Mouse (Mus musculus) right cerebral cortex, postnatal 14 days (tissue): Measurements from ENCODE around the gene Golga7b.

Source experiments
- DNase-seq: peaks from one replicate; pipeline ENCODE4 v3.0.0; 2022

Gene Golga7b

DNA sequence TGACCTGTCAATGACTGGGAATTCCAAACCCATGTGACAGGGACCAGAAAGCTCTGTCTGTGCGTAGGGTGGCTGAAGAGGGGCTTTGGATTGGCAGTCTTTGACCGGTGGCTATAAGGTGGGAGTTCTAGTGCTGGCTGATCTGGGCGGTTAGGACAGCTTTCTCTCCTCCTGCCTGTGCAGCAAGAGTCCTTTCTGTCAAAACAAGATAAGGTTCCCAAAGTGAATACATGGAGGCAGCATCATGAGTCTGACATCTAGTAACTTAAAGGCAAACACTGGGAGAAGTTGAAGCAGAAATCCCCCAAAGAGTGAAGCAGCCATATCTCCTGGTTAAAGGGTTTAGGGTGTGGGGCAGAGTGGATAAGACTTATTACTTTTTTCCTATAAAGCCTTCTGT lies at the start of gene Golga7b:
Gene Golga7b (plus strand): TSS at position 56 of the 400 bp plus-strand sequence.
- DNase-seq, result no peak

DNA sequence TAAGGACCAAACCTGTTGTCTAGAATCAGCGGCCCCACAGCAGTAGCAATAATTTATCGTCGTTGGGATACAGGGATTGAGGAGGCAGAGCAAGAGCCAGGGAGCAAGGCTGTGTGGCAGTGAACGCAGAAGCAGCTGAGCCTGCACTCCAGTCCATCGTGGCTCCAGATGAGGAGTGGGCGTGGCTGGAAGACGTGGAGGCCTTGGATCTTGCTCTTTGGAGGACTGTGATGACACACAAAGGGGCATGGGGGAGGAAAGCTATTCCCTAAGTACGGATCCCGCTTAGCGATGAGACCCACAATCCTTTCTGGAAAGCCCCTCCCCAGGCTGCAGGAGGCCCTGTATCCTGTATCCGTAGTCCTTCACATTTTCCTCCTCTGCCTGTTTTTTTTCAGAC lies 49.3 kb upstream of the Golga7b start:
- DNase-seq, result no peak

- no peak for DNase-seq
Measured at GRCm38 (mm10) chr19:42201696-42202381, 45.5 kb upstream of the Golga7b start, which contains the start of gene Sfrp5. TSS of gene Sfrp5 (minus strand) at chr19:42202252.

DNA sequence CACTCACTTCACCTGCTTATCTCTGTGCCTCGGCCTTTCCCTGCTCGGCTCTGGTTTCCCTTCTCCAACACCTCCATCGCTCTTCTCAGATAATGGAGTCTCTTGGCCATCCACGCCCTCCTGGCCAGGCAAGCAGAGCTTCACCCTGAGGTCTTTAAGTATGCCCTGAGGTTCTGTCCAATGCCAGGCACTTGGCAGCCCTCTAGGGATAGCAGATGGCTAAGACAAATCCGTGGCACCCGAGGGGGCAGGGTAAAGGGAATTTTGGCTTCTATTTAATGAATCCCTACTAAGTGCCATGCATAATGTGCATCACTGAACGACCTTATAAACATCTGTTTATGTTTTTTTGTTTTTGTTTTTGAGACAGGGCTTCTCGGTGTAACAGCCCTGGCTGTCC lies 44.9 kb upstream of the Golga7b start:
- no peak for DNase-seq

DNA sequence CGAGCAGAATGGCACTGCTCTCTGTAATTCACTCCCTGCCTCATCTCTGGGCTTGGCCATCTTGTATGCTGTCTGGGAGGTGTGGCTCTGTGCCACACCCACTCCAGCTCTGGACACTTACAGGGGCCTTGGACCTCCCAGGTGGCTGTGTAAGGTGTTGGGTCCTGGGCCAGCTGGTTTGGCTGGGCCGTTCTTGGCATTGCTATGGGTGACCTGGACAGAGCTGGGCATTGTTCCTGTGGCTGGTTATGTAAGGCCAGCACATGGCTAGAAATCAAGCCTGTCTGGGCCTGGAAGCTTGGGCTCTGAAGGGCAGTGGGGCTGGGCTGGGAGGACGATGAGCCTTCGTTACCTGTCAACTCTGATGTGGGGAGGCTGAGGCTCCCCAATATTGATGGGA lies 43.1 kb upstream of the Golga7b start:
- no peak for DNase-seq

DNA sequence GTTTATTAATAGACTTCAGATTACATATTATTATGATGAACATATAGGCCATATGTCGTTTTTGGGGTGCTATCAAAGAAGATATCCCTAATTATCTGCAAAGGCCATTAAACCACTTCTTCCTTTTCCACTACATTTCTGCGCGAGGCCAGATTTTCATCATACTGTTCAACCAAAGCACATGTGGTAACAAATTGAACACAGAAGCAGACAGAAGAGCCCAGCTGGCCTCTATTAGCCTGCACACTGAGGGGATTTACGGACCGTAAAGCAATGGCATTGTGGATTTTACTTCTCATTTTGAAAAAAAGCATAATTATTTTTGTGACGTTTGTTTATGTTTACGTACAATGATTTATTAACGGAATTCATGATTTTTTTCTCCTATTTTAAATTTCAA lies 42.2 kb upstream of the Golga7b start:
- no peak for DNase-seq

DNA sequence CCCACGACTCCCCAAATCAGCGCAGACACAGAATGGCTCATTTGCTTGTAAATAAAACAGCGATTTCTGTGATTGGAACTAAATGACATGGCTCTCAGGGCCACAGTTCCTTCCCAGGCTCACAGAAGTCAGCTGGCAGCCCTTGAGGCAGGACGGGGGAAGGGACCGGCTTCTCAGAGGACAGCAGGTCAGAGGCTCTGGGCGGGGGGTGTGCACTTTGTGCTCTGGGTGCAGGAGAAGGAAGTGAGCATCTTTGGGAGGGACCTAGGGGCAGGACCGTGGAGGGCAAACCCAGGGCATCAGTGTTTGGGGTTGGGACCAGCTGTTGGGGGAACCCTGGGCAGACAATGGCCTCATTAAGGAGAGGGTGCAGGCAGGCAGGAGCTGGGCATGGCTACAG lies 37.9 kb upstream of the Golga7b start:
- no peak for DNase-seq

GRCm38 (mm10) chr19:42209976-42210375 lies 37.4 kb upstream of the Golga7b start:
- DNase-seq, result no peak

- no peak for DNase-seq
Measured at GRCm38 (mm10) chr19:42211936-42212335, 35.4 kb upstream of the Golga7b start.

DNA sequence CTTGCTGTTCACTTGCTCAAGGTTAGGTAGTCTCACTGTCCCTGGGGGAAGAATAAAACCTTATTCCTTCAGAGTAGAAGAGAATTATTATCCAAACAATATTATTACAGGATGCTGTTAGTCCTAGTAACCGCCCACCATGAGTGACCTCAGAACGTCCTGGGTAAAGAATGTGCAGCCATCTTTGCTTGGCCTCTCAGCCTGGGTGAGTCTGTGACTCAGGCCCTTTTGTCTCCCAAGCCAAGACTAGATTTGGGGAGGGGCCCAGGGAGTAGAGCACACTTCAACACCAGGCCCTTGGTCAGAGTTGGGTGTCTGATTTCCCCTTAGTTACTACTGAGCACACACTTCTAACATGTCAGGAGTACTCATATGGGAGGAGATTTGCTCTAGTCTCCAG lies 32.8 kb upstream of the Golga7b start:
- no peak for DNase-seq

GRCm38 (mm10) chr19:42216699-42217373 lies 30.5 kb upstream of the Golga7b start:
- DNase-seq, result no peak

DNA sequence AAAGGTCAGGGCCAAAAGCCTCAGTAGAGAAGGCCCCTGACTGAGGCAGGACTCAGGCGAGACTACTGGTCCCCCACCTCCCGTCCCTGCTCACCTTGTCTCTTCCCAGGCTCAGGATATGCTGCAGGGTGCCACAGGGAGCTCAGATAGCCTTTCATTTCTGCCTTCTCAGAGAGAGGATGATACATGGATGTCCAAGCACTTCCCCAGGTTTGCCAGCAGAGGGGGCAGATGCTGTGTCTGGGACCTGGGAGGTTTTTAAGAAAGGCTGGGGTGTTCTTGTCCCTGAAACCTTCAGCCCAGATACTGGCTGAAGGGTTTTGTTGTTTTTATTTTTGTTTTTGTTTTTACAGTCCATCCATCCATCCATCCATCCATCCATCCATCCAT lies 30.0 kb upstream of the Golga7b start:
- DNase-seq, result peak; percentile 23

DNA sequence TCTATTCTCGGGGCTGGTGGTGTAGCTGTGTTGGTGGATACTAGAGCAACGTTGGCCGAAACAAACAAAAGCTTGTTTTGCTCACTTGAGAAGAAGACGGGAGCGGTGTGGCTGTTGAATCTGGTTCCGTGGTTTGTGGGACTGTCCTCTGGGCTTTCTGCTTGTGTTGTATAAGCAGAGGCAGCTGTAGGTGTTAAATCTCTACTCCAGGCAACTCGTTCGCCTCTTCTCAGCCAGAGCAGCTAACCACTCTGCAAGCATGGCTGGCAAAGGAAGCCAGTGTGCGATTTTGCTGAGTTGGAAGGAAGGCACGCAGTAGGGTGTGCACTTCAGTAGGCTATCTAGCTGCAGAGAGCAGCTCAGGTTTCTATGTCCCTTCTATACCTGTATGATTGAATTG lies 20.9 kb upstream of the Golga7b start:
- no peak for DNase-seq

GRCm38 (mm10) chr19:42229499-42230287 lies 17.7 kb upstream of the Golga7b start:
- DNase-seq, result no peak

DNA sequence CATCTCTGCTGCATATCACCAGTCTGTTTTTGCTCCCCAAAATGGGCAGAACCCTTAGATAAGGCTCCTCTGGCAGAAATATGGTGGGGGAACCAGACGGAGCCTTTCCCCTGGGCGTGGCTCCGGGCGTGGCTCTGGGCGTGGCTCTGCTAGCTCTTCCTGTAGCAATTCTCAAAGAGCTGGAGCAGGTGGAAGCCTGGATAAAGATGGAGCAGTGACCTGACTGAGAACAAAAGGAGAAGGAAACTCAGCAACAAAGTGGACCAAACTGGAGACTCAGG lies 17.1 kb upstream of the Golga7b start:
- no peak for DNase-seq

- DNase-seq, result peak; percentile 35
Measured at GRCm38 (mm10) chr19:42230986-42231385, 16.4 kb upstream of the Golga7b start.

DNA sequence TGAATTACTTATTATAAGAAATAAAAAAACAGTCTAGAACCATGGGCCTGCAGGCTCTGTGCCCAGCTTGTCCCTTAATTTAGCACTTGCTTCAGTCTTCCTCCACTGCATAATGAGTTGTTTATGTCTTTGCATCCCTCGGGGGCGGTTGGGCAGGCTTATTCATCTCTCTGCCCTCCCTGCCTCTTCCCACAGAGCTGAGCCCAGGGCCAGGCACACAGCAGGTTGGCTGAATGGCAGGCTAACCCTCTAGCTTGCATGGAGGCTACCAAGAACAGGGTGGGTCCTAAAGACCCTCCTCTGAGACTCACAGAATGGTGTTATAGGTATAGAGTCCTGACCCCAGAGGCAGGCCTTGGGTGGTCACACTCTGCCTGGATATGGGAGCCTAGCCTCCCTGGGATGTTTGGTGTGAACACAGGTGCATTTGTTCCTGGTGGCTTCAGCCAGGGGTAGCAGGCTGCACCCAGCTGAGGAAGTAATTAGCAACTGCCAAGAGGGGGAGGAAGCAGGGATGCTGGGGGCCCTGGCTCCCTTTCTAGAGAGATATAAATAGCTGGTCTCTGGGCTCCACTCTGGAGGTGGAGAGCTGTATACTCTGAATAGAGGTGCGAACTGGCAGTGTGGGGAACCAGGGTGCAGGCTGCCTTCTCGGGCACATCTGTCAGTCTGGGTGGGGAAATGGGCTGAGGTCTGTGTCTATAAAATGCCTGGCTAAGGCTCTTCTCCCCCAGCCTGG lies 9.6 kb upstream of the Golga7b start:
- peak; percentile 35 for DNase-seq

- DNase-seq, result no peak
Measured at GRCm38 (mm10) chr19:42238341-42238715, 9.0 kb upstream of the Golga7b start.

- DNase-seq, result no peak
Measured at GRCm38 (mm10) chr19:42240881-42241280, 6.5 kb upstream of the Golga7b start.

- no peak for DNase-seq
Measured at GRCm38 (mm10) chr19:42243401-42243800, 4.0 kb upstream of the Golga7b start.

GRCm38 (mm10) chr19:42246626-42247025 lies 748 bp upstream of the Golga7b start:
- DNase-seq, result no peak

DNA sequence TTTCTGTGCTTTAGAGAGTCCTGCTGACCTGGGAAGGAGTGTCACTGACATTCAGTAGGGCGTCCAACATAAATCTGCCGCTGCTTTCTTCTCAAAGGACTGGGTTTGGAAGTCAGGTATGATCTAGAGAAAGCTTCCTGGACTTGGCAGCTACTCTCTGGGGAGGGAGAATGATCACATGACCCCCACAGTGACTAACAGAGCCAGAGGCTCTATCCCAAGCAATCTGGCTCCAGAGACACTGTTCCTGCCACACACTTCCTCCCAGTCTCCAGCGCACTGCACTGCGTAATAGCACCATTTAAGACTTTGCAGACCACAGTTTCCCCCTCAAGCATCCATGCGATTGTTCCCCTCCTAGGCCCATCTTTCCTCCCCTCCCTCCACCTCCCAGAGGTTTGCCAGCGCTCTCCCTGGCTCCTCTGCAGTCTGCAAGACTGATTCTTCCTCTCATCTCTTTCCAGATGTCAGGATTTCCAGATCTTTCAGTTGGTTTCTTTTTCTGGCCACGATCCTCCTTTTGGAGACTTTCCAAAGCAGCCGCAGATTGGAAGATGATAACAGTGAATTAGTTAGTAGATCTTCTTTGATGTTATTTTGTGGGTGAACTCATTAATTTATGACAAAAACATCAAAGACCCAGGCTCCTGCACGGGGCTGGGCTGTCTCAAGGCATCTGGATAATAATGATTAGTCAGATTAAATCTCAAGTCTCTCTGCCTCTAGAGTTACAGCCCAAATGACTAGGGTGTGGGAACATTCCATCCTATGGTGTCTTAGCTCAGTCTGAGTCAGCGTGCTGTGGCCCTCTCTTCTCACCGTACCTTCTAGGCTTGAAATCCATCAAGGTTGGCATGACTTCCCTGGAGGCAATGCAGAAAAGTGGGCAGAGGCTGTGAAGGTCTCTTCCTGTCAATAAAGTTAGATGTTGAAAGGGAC lies 2.9 kb downstream of the Golga7b start:
- DNase-seq, result no peak
